Mouse (Mus musculus) v-Abl transformed pro-B cells (cell line): ENCODE data around the gene Adat3.
"Not testable (repeated sequence)": the region's sequence is repeated elsewhere in the genome, so short reads cannot be mapped to it uniquely, and the experiment has no call there.

Experiments used
- in situ Hi-C, 2 experiments: fragments of 400-800 bp; cut with MboI; formaldehyde crosslinking; loops; one replicate each; pipeline ENCODE4 v1.15.1; 2025; ENCODE audit not compliant: unreplicated experiment in 2 of 2

The Adat3 gene

DNA sequence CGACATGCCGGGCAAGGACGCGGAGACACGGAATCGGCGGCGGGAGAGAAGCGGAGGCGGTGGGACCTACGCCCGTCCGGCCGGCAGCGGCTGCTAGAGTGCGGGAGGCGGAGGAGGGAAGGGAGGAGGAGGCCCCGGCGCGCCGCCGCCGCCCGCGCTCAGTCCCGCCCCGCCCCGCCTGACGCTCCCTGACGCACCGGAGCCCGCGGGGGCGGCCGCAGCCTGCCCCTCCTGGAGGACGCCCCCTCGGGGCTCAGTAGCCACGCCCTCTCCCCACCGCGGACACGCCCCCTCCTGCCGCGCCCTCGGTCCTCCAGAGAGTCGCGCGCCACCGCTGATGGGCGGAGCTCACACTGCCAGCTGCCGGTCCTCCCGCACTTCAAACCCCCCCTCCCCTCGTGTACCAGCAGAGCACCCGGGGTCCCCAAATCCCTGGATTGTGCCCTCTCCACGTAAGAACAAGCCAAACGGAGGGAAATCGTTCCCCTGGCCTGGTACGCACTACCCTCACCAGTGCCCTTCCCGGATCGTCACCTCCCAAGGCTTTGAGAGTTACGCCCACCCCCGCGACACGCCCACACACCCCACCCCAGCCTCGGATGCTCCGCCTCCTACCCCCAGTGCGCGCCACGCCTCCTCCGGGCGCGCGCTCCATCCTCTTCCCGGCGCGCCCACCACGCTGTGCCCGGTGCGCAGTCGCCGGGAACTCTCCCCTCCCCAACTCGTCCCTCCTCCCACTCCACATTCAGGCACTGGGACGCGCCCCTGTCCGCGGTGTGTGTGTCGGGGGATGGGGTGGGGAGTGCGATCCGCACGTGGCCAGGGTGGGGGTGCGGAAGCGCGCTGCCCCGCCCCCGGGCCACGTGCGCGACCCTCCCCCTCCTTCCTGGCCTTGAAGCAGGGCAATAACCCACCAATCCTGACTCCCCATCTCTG lies 25.2 kb upstream of the Adat3 start, which contains the start of gene Klf16:
Klf16 (minus strand) TSS at position 127 of the 936 bp plus-strand sequence.
- in situ Hi-C loops: loop anchor here (5.0 to 10.0 kb wide), 5 partner anchors 35 to 167 kb away; partner anchors contain the start of gene Ap3d1 (in 1 of the 2)

GRCm38 (mm10) chr10:80578131-80578750 lies 24.4 kb upstream of the Adat3 start:
- in situ Hi-C loops: loop anchor here (5.0 to 10.0 kb wide), 5 partner anchors 34 to 167 kb away; partner anchors contain the start of gene Ap3d1 (in 1 of the 2)

DNA sequence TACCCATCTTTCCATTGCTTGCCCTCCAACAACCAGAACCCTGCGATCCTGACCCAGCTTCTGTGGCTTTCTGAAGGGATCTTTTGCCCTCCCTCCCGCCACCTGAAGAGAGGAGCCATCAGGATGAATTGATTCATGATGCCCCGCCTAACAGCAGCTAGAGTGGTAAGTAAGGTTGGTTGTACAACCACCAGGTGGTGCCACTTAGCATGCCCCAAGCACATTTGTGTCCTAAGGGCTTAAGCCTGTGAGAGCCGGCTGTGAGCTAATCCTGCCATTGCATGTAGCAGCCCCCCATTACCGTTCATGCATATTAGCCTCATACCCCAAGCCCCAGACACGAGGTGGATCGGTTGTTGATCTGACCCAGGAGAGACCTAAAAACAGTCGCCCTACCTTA lies 23.8 kb upstream of the Adat3 start:
- in situ Hi-C loops: loop anchor here (5.0 to 10.0 kb wide), 5 partner anchors 33 to 166 kb away; partner anchors contain the start of gene Ap3d1 (in 1 of the 2)

DNA sequence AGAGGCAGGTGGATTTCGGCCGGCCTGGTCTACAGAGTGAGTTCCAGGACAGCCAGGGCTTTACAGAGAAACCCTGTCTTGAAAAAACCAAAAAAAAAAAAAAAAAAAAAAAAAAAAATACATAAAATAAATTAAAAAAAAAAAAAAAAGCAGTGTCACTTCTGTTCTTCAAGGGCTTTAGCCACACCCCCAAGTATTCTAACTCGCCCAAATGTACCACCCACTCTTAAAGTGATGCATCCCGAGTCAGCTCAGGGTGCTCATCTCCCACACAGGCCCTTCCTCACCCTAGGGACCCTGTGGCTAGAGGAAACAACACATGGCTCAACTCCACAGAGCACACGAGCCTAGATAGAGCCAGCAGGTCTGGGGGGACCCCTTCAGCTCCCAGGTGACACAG lies 19.6 kb upstream of the Adat3 start:
- in situ Hi-C loops: no loop called here

DNA sequence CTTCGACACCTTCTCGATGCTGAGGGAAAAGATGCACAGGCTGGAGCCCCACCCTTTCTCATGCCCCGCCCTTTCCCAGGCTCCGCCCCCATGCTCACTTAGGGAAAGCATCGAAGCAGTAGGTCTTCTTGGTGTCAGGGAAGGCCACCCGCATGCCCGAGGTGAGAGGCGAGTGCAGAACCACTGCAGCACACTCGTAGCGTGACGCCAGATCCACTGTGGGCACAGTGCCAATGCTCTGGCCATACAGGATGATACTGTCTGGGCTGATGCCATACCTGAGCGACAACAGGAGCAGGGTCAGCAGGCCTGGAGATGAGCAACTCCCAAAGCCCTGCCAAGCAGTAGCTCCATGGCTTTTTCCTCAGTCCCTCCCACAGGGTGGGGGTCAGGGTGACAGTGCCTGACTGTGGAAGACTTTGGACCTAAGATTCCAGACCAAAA lies 18.6 kb upstream of the Adat3 start:
- in situ Hi-C loops: no loop called here

GRCm38 (mm10) chr10:80584642-80585552 lies 17.8 kb upstream of the Adat3 start:
- in situ Hi-C loops: no loop called here

GRCm38 (mm10) chr10:80585581-80585980 lies 17.1 kb upstream of the Adat3 start:
- in situ Hi-C loops: no loop called here

- in situ Hi-C loops: no loop called here
Measured at GRCm38 (mm10) chr10:80586407-80587304, 16.0 kb upstream of the Adat3 start.

- in situ Hi-C loops: no loop called here
Measured at GRCm38 (mm10) chr10:80587305-80587657, 15.4 kb upstream of the Adat3 start.

DNA sequence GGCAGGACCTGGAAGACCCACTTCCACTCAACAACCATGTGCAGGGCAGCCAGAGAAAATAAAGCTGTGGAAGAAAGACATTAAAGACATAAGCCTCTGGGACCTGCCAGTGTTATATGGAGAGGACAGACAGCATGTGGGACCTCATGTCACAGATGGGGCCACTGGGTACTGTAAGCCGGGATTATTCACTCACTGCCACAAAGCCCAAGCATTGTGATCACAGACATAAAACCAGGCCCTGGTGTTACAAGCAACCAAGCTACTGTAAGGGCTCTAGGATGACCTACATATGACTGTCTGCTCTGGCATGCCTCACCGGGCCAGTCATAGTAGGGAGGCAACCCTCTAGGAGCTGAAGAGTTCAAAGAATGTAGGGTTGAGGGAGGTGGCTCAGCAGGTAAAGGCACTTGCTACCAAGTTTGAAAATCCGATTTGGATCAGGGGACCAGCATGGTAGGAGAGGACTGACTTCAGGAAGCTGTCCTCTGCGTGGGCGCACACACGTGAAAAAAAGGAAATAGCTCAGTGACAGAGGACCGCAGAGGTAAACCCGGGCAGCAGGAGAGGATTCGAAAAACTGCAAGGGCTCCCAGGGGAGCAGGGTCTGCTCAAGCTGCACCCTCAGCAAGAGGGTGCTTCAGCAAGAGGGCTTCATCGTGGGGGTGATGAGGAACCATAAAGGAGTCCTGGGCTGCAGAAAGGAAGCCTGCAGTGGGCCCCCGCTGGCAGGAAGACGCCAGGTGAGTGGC lies 13.4 kb upstream of the Adat3 start:
- in situ Hi-C loops: no loop called here

- in situ Hi-C loops: no loop called here
Measured at GRCm38 (mm10) chr10:80589879-80590854, 12.5 kb upstream of the Adat3 start, which contains the start of gene Abhd17a. Gene Abhd17a, minus strand, starts transcription at chr10:80590341.

DNA sequence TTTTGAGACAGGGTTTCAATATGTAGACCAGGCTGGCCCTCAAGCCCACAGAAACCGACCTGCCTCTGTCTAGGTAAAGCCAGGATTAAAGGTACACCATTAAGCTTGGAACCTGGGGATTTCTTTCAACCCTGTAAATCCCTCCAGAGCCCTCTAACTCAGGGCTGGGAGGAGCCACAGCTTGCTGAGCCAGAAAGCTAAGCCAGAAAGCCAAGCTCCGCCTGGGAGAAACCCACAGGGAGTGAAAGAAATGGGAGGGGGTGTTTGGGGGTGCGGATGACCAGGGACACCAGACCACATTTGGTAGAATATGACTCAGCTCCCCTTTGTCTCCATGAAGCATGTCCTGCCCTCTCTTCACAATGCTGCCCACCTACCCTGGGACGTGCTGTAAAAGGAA lies 6.4 kb upstream of the Adat3 start:
- in situ Hi-C loops: no loop called here

- in situ Hi-C loops: no loop called here
Measured at GRCm38 (mm10) chr10:80603364-80603763, 684 bp downstream of the Adat3 start.

- in situ Hi-C loops: no loop called here
Measured at GRCm38 (mm10) chr10:80604001-80604509, 1.4 kb downstream of the Adat3 start.

GRCm38 (mm10) chr10:80604988-80605387 lies 2.3 kb downstream of the Adat3 start:
- in situ Hi-C loops: no loop called here

- in situ Hi-C loops: not testable (repeated sequence)
Measured at GRCm38 (mm10) chr10:80605721-80606120, 3.0 kb downstream of the Adat3 start, which contains the start of gene Gm49322. Gene Gm49322, plus strand, starts transcription at chr10:80606021.

DNA sequence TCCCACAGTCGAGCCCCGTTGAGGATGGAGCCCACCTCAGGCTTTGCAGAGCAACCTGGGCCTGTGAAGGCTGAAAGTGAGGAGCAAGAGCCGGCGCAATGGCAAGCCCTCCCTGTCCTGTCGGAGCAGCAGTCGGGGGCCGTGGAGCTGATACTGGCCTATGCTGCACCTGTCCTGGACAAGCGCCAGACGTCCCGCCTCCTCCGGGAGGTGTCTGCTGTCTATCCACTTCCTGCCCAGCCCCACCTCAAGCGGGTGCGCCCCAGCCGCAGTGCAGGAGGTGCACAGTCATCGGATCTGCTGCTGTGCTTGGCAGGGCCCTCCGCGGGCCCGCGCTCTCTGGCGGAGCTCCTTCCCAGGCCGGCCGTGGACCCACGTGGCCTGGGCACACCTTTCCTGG lies 3.6 kb downstream of the Adat3 start:
- in situ Hi-C loops: no loop called here
